Mouse (Mus musculus) erythroblast, adult 5-6 weeks (primary cell): ENCODE results near the gene Mettl22. TPM values are rescaled to one million over a fixed set of nuclear protein-coding genes. Genes with fewer than 3 reads are reported as not detected.

ENCODE experiments used
- total RNA-seq, 2 experiments: library from RNA; stranded (forward) in 1 of 2; stranded (reverse) in 1 of 2; fragments of 150-400 nt in 1 of 2; fragments of 200-764, 138-1000 nt in 1 of 2; gene quantifications; 2 replicates each; pipeline versions ENCODE4 v1.2.3 to v1.2.4; 2015 to 2017; ENCODE audit warnings: low replicate concordance in 2 of 2

Mettl22 gene
- total RNA-seq, 2 experiments from 2014 or later: 3.7 to 12.9 TPM

Other genes starting within 250 kb of the Mettl22 start
- gene Tmem114, start 45.7 kb upstream of the Mettl22 start, total RNA-seq (2015; ENCODE audit: low replicate concordance): not detected in 2 replicates
- gene Tmem114, start 45.7 kb upstream of the Mettl22 start, total RNA-seq (2017; ENCODE audit: low replicate concordance): not detected in 2 replicates
- gene Abat, start 42.6 kb downstream of the Mettl22 start, total RNA-seq (2015; ENCODE audit: low replicate concordance): 2.5 TPM in 1 of 2 replicates, not detected in the other
- gene Abat, start 42.6 kb downstream of the Mettl22 start, total RNA-seq (2017; ENCODE audit: low replicate concordance): 1.3 and 2.4 TPM in 2 replicates
- gene Pmm2, start 166.9 kb downstream of the Mettl22 start, total RNA-seq (2015; ENCODE audit: low replicate concordance): 27.2 and 40.7 TPM in 2 replicates
- 52.6 and 60.8 TPM in 2 replicates for gene Pmm2, start 166.9 kb downstream of the Mettl22 start, total RNA-seq (2017; ENCODE audit: low replicate concordance)
- gene Tmem186, start 166.9 kb downstream of the Mettl22 start, total RNA-seq (2015; ENCODE audit: low replicate concordance): 4.2 and 6.7 TPM in 2 replicates
- gene Tmem186, start 166.9 kb downstream of the Mettl22 start, total RNA-seq (2017; ENCODE audit: low replicate concordance): 1.8 and 5.6 TPM in 2 replicates
- 106 and 129 TPM in 2 replicates for gene Carhsp1, start 201.4 kb downstream of the Mettl22 start, total RNA-seq (2015; ENCODE audit: low replicate concordance)
- 184 and 218 TPM in 2 replicates for gene Carhsp1, start 201.4 kb downstream of the Mettl22 start, total RNA-seq (2017; ENCODE audit: low replicate concordance)
- gene Gm5767, start 210.0 kb downstream of the Mettl22 start, total RNA-seq (2015; ENCODE audit: low replicate concordance): not detected in 2 replicates
- gene Gm5767, start 210.0 kb downstream of the Mettl22 start, total RNA-seq (2017; ENCODE audit: low replicate concordance): not detected in 2 replicates